Mouse (Mus musculus) lung, postnatal 0 days (tissue): ENCODE data around the gene Bfsp1. TPM values are rescaled to one million over a fixed set of nuclear protein-coding genes. Genes with fewer than 3 reads are reported as not detected.
A peak's percentile ranks its signal among the peaks of the same experiment; 100 is the strongest.

ENCODE experiments used
- ATAC-seq: fragments of 200-750 bp; cut with Nextera tagmentation; 2 replicates; pipeline ENCODE4 v1.8.0; 2017; ENCODE audit warnings: moderate library complexity
- DNase-seq: peaks from one replicate; pipeline ENCODE4 v3.0.0-alpha.2; 2016; ENCODE audit warnings: low spot score
- H3K27ac ChIP-seq: fragments of 300-500 bp; sonication (generic); 2 replicates; pipeline ENCODE4 v1.5.1; 2014; ENCODE audit warnings: antibody characterized with exemption, mild to moderate bottlenecking, low read length, mixed read lengths
- H3K27me3 ChIP-seq: fragments of 300-500 bp; sonication (generic); replicated peaks from 2 replicates; pipeline ENCODE4 v1.6.1; 2014; ENCODE audit warnings: low read length, mixed read lengths; ENCODE audit not compliant: insufficient read depth
- H3K36me3 ChIP-seq: fragments of 300-500 bp; sonication (generic); 2 replicates; pipeline ENCODE4 v1.6.1; 2014; ENCODE audit warnings: low read length, mixed read lengths; ENCODE audit not compliant: insufficient read depth
- H3K4me1 ChIP-seq: fragments of 300-500 bp; sonication (generic); 2 replicates; pipeline ENCODE4 v1.6.1; 2014; ENCODE audit warnings: antibody characterized with exemption, low read depth, low read length, mixed read lengths; ENCODE audit not compliant: insufficient read depth
- H3K4me2 ChIP-seq: fragments of 300-500 bp; sonication (generic); replicated peaks from 2 replicates; pipeline ENCODE4 v1.6.1; 2014; ENCODE audit warnings: low read depth, mild to moderate bottlenecking, low read length, moderate library complexity, mixed read lengths
- H3K4me3 ChIP-seq: fragments of 300-500 bp; sonication (generic); 2 replicates; pipeline ENCODE4 v1.5.1; 2014; ENCODE audit warnings: low read depth, low read length
- H3K9ac ChIP-seq: fragments of 300-500 bp; sonication (generic); replicated peaks from 2 replicates; pipeline ENCODE4 v1.6.1; 2014; ENCODE audit warnings: low read depth, mild to moderate bottlenecking
- H3K9me3 ChIP-seq: fragments of 300-500 bp; sonication (generic); 2 replicates; pipeline ENCODE4 v1.6.1; 2016; ENCODE audit warnings: low read length, mixed read lengths
- CTCF ChIP-seq: IDR thresholded peaks from 2 replicates; pipeline ENCODE4 v1.5.1; 2016; ENCODE audit warnings: antibody characterized with exemption, mild to moderate bottlenecking
- EP300 ChIP-seq: IDR thresholded peaks from 2 replicates; pipeline ENCODE4 v1.6.1; 2016; ENCODE audit warnings: antibody characterized with exemption, mild to moderate bottlenecking, control low read depth
- WGBS: fragments of 180-500 bp; shearing (Covaris S2); extraction: QIAGEN DNeasy Blood & Tissue Kit; methylation state at CpG from one replicate; pipeline ENCODE4 v1.1.7; 2014; 5-methylcytosine and 5-hydroxymethylcytosine counted together
- polyA plus RNA-seq: library from polyadenylated mRNA; unstranded; fragments of >200 nt; fragmentation: Nextera tagmentation; extraction: Ambion mirVana; gene quantifications from 2 replicates; pipeline ENCODE4 v1.2.1, GENCODE M21; 2015

Bfsp1 gene
- polyA plus RNA-seq = 3.2 and 4.7 TPM in 2 replicates

GRCm38 (mm10) chr2:143862484-143863231 lies at the start of gene Bfsp1:
Gene Bfsp1 (minus strand): TSS chr2:143863173.
- 4% methylated on average over 58 of the region's 86 CpGs for WGBS
- peak within 1 kb of the TSS; percentile 41 for H3K4me3 ChIP-seq
- peak; percentile 88 for ATAC-seq
- TF ChIP-seq CTCF = no peak
- TF ChIP-seq EP300 = no peak
- 0 out of 2 replicates have a peak, but pooled peaks cover 4% of the 10 kb centered on the region for H3K4me1 ChIP-seq
- H3K27ac ChIP-seq = peak within 1 kb of the TSS; percentile 55
- H3K9me3 ChIP-seq = no peaks in the 10 kb centered on the region
- peak; percentile 81 for DNase-seq
- H3K4me2 ChIP-seq = peak within 1 kb of the TSS; percentile 75
- no peaks in the 10 kb centered on the region for H3K27me3 ChIP-seq
- H3K36me3 ChIP-seq = no peaks in the 10 kb centered on the region
- H3K9ac ChIP-seq = peak within 1 kb of the TSS; percentile 52

- Histone ChIP-seq H3K9me3 (no peaks in the 10 kb centered on the region), H3K4me2 (no peak overlapping the region), H3K9ac (no peak overlapping the region), H3K36me3 (no peaks in the 10 kb centered on the region), H3K4me3 (no peak overlapping the region), H3K27ac (no peak overlapping the region), H3K4me1 (no peaks in the 10 kb centered on the region), H3K27me3 (no peaks in the 10 kb centered on the region)
- WGBS = 81% methylated on average over 2 of the region's 2 CpGs
- ATAC-seq (no peak), DNase-seq (no peak)
- no peak for TF ChIP-seq EP300
- TF ChIP-seq CTCF = no peak
Measured at GRCm38 (mm10) chr2:143912199-143912598, 49.2 kb upstream of the Bfsp1 start.

GRCm38 (mm10) chr2:143909230-143909629 lies 46.3 kb upstream of the Bfsp1 start:
- no peak for TF ChIP-seq CTCF
- no peak for TF ChIP-seq EP300
- no peaks in the 10 kb centered on the region for H3K36me3 ChIP-seq
- H3K4me2 ChIP-seq = no peak overlapping the region
- no peak overlapping the region for H3K4me3 ChIP-seq
- DNase-seq = no peak
- no peaks in the 10 kb centered on the region for H3K4me1 ChIP-seq
- 75% methylated on average over 2 of the region's 2 CpGs for WGBS
- no peaks in the 10 kb centered on the region for H3K9me3 ChIP-seq
- H3K27ac ChIP-seq = no peak overlapping the region
- ATAC-seq = no peak
- no peaks in the 10 kb centered on the region for H3K27me3 ChIP-seq
- no peak overlapping the region for H3K9ac ChIP-seq

- H3K9me3 ChIP-seq = no peaks in the 10 kb centered on the region
- no peaks in the 10 kb centered on the region for H3K27me3 ChIP-seq
- H3K4me1 ChIP-seq = peaks cover 9% of the 10 kb centered on the region; the same call in 1 of the 2 replicates
- ATAC-seq = no peak
- H3K4me3 ChIP-seq = no peak overlapping the region
- TF ChIP-seq EP300 = no peak
- no peak for TF ChIP-seq CTCF
- no peak for DNase-seq
- WGBS = 72% methylated on average over 5 of the region's 5 CpGs
- no peak overlapping the region for H3K9ac ChIP-seq
- H3K4me2 ChIP-seq = no peak overlapping the region
- no peak overlapping the region for H3K27ac ChIP-seq
- no peaks in the 10 kb centered on the region for H3K36me3 ChIP-seq
Measured at GRCm38 (mm10) chr2:143904896-143905295, 41.9 kb upstream of the Bfsp1 start.

GRCm38 (mm10) chr2:143903376-143904045 lies 40.5 kb upstream of the Bfsp1 start:
- peak; percentile 60 for ATAC-seq

GRCm38 (mm10) chr2:143900821-143901351 lies 37.9 kb upstream of the Bfsp1 start:
- no peak overlapping the region for H3K9ac ChIP-seq
- ATAC-seq = peak; percentile 68
- H3K36me3 ChIP-seq = no peaks in the 10 kb centered on the region
- H3K4me1 ChIP-seq = peaks cover 9% of the 10 kb centered on the region; the same call in 1 of the 2 replicates
- no peak for TF ChIP-seq CTCF
- no peak for TF ChIP-seq EP300
- H3K9me3 ChIP-seq = no peaks in the 10 kb centered on the region
- no peak overlapping the region for H3K4me3 ChIP-seq
- no peak overlapping the region for H3K27ac ChIP-seq
- peak; percentile 49 for DNase-seq
- H3K27me3 ChIP-seq = no peaks in the 10 kb centered on the region
- no peak overlapping the region for H3K4me2 ChIP-seq
- WGBS = 58% methylated on average over 5 of the region's 5 CpGs

More at GRCm38 (mm10) chr2:143903376-143904045, 40.5 kb upstream of the Bfsp1 start:
- H3K27ac ChIP-seq = peak overlapping the region; percentile 51
- no peak overlapping the region for H3K9ac ChIP-seq
- peak; percentile 66 for DNase-seq
- no peak overlapping the region for H3K4me2 ChIP-seq
- H3K4me1 ChIP-seq = peaks cover 9% of the 10 kb centered on the region; the same call in 1 of the 2 replicates
- H3K9me3 ChIP-seq = no peaks in the 10 kb centered on the region
- TF ChIP-seq CTCF (no peak), EP300 (no peak)
- 34% methylated on average over 9 of the region's 9 CpGs for WGBS
- no peak overlapping the region for H3K4me3 ChIP-seq
- H3K36me3 ChIP-seq = no peaks in the 10 kb centered on the region
- H3K27me3 ChIP-seq = no peaks in the 10 kb centered on the region
